In the genomic region with DNA sequence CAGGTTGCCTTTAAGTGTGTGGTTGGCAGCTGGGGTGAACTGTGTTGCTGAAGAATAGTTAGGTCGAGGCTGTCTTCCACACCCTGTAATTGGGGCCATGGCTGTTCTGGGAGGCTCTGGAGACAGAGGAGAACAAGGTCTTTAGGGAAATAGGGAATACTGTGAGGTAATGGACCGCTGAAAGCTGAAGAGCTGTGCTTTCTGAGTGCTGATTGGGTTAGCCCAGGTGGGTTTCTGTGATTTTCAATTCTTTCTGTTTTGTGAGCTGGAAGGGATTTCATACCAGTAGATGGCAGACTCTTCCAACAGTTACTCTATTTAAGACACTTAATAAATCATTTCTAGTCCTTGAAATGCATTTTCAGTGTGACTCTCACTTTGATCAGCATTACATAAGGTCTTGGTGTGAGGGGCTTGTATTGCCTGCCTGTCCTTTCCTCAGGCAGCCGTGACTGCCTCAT, we compare ENCODE assay signal across 15 mouse cellular contexts. TPM values are rescaled to one million over a fixed set of nuclear protein-coding genes. Genes with fewer than 3 reads are reported as not detected.
DNase-seq lines count a peak whose midpoint lies in the region; ATAC-seq lines count a peak whose summit lies in the region.
"Had no signal": no experiment of that assay in that cellular context is flagged by ENCODE, and none has a peak within 500 bp of the region (broad histone marks: within the 10 kb centered on the region; RNA-seq: fewer than 3 reads in every experiment).

No protein-coding gene starts in this region.

- ATAC-seq in forebrain, embryonic 15.5 days (replicated peaks): peak; percentile 57
- no peak for ATAC-seq in forebrain, embryonic 12.5 days (ENCODE audit: low FRiP score)
- ATAC-seq in midbrain, embryonic 13.5 days: peak; percentile 62; the same call in 1 of the 2 replicates
- ATAC-seq in midbrain, embryonic 11.5 days (ENCODE audit: low FRiP score): no peak
- peak; percentile 62 for ATAC-seq in hindbrain, embryonic 16.5 days
- ATAC-seq: liver, embryonic 12.5 days had no signal

- no peak overlapping the region for H3K4me2 ChIP-seq in forebrain, embryonic 15.5 days (replicated peaks)
- H3K4me2 ChIP-seq in forebrain, embryonic 12.5 days: no peak overlapping the region
- H3K4me2 ChIP-seq in midbrain, embryonic 13.5 days (replicated peaks): no peak overlapping the region
- no peak overlapping the region for H3K4me2 ChIP-seq in midbrain, embryonic 11.5 days
- no peak overlapping the region for H3K4me2 ChIP-seq in hindbrain, embryonic 16.5 days (ENCODE audit: low read length)
- H3K4me2 ChIP-seq: liver, embryonic 12.5 days; midbrain, embryonic 12.5 days had no signal

- no peaks in the 10 kb centered on the region for H3K27me3 ChIP-seq in forebrain, embryonic 15.5 days
- no peaks in the 10 kb centered on the region for H3K27me3 ChIP-seq in forebrain, embryonic 12.5 days
- no peaks in the 10 kb centered on the region for H3K27me3 ChIP-seq in midbrain, embryonic 13.5 days
- H3K27me3 ChIP-seq in midbrain, embryonic 11.5 days (ENCODE audit: control insufficient read depth, insufficient read depth, low read length): no peaks in the 10 kb centered on the region
- H3K27me3 ChIP-seq in hindbrain, embryonic 16.5 days (replicated peaks; ENCODE audit: control insufficient read depth, insufficient read depth, low read length): no peaks in the 10 kb centered on the region
- H3K27me3 ChIP-seq: CH12.LX; liver, embryonic 12.5 days; midbrain, embryonic 12.5 days had no signal

- 73% methylated on average over 3 of the region's 3 CpGs for WGBS in forebrain, embryonic 15.5 days
- 74% methylated on average over 3 of the region's 3 CpGs for WGBS in forebrain, embryonic 12.5 days
- WGBS in midbrain, embryonic 13.5 days: 76% methylated on average over 3 of the region's 3 CpGs
- 84% methylated on average over 3 of the region's 3 CpGs for WGBS in midbrain, embryonic 11.5 days
- 53% methylated on average over 3 of the region's 3 CpGs for WGBS in hindbrain, embryonic 16.5 days

- no peak for DNase-seq in midbrain, embryonic 11.5 days (ENCODE audit: low spot score, missing footprints)
- DNase-seq in retina, postnatal 1 day: peak; percentile 16
- no peak for DNase-seq in Muller cell, postnatal 12 days (ENCODE audit: inconsistent ontology term)
- no peak for DNase-seq in MN1 (ENCODE audit: low spot score)
- DNase-seq: heart, adult 18-20 months; kidney, postnatal 36 days; right cerebral cortex, postnatal 25 days; thymus, adult 2 months had no signal

- peaks cover 2% of the 10 kb centered on the region; the same call in 1 of the 2 replicates for H3K36me3 ChIP-seq in forebrain, embryonic 15.5 days
- H3K36me3 ChIP-seq in forebrain, embryonic 12.5 days (replicated peaks): peaks cover 7% of the 10 kb centered on the region; the same call in 1 of the 2 replicates
- H3K36me3 ChIP-seq in midbrain, embryonic 13.5 days: peaks cover 7% of the 10 kb centered on the region
- no peaks in the 10 kb centered on the region for H3K36me3 ChIP-seq in midbrain, embryonic 11.5 days (ENCODE audit: control insufficient read depth, insufficient read depth, low read length)
- H3K36me3 ChIP-seq in hindbrain, embryonic 16.5 days (ENCODE audit: control insufficient read depth, insufficient read depth, low read length): peaks cover 2% of the 10 kb centered on the region; the same call in 1 of the 2 replicates

- H3K27ac ChIP-seq in forebrain, embryonic 15.5 days (replicated peaks): no peak overlapping the region
- no peak overlapping the region for H3K27ac ChIP-seq in forebrain, embryonic 12.5 days
- no peak overlapping the region for H3K27ac ChIP-seq in midbrain, embryonic 13.5 days
- H3K27ac ChIP-seq in midbrain, embryonic 11.5 days (ENCODE audit: low read depth, low read length): no peak overlapping the region
- no peak overlapping the region for H3K27ac ChIP-seq in hindbrain, embryonic 16.5 days (ENCODE audit: low read depth, low read length)
- H3K27ac ChIP-seq: liver, embryonic 12.5 days; midbrain, embryonic 12.5 days had no signal

- H3K9me3 ChIP-seq in forebrain, embryonic 15.5 days: no peaks in the 10 kb centered on the region
- H3K9me3 ChIP-seq in forebrain, embryonic 12.5 days: no peaks in the 10 kb centered on the region
- H3K9me3 ChIP-seq in midbrain, embryonic 13.5 days: no peaks in the 10 kb centered on the region
- no peaks in the 10 kb centered on the region for H3K9me3 ChIP-seq in midbrain, embryonic 11.5 days (ENCODE audit: control insufficient read depth, low read length)
- no peaks in the 10 kb centered on the region for H3K9me3 ChIP-seq in hindbrain, embryonic 16.5 days (ENCODE audit: control insufficient read depth, low read length)
- H3K9me3 ChIP-seq: liver, embryonic 12.5 days; midbrain, embryonic 12.5 days had no signal

- H3K9ac ChIP-seq in forebrain, embryonic 15.5 days (replicated peaks): no peak overlapping the region
- H3K9ac ChIP-seq in forebrain, embryonic 12.5 days: no peak overlapping the region
- no peak overlapping the region for H3K9ac ChIP-seq in midbrain, embryonic 13.5 days (replicated peaks)
- H3K9ac ChIP-seq in midbrain, embryonic 11.5 days (ENCODE audit: low read length): no peak overlapping the region
- no peak overlapping the region for H3K9ac ChIP-seq in hindbrain, embryonic 16.5 days (ENCODE audit: low read depth, low read length)
- H3K9ac ChIP-seq: liver, embryonic 12.5 days; midbrain, embryonic 12.5 days had no signal

- H3K4me1 ChIP-seq in forebrain, embryonic 15.5 days: peaks cover 5% of the 10 kb centered on the region; the same call in 1 of the 2 replicates
- no peaks in the 10 kb centered on the region for H3K4me1 ChIP-seq in forebrain, embryonic 12.5 days
- H3K4me1 ChIP-seq in midbrain, embryonic 13.5 days (replicated peaks): no peaks in the 10 kb centered on the region
- H3K4me1 ChIP-seq in midbrain, embryonic 11.5 days (ENCODE audit: control insufficient read depth, insufficient read depth, low read length): no peaks in the 10 kb centered on the region
- H3K4me1 ChIP-seq in hindbrain, embryonic 16.5 days (ENCODE audit: control insufficient read depth, insufficient read depth, low read depth, low read length): no peaks in the 10 kb centered on the region
- H3K4me1 ChIP-seq: liver, embryonic 12.5 days; midbrain, embryonic 12.5 days had no signal

- no peak overlapping the region for H3K4me3 ChIP-seq in forebrain, embryonic 15.5 days
- H3K4me3 ChIP-seq in forebrain, embryonic 12.5 days (replicated peaks): no peak overlapping the region
- H3K4me3 ChIP-seq in midbrain, embryonic 13.5 days (replicated peaks): no peak overlapping the region
- H3K4me3 ChIP-seq in midbrain, embryonic 11.5 days (ENCODE audit: low read depth, low read length): no peak overlapping the region
- no peak overlapping the region for H3K4me3 ChIP-seq in hindbrain, embryonic 16.5 days (ENCODE audit: low read length)
- H3K4me3 ChIP-seq: liver, embryonic 12.5 days; midbrain, embryonic 12.5 days had no signal

RNA-seq across cellular contexts. Expression of gene Nbas, which starts 24.5 kb away (rescaled TPM):
- 11.3 and 11.8 TPM in 2 replicates for polyA plus RNA-seq in forebrain, embryonic 15.5 days (2015; fragmentation: Nextera tagmentation; extraction: Ambion mirVana)
- polyA plus RNA-seq in forebrain, embryonic 12.5 days (2016; fragmentation: Nextera tagmentation; extraction: Ambion mirVana): 14.4 and 17.0 TPM in 2 replicates
- 14.5 and 14.9 TPM in 2 replicates for polyA plus RNA-seq in midbrain, embryonic 13.5 days (2015; fragmentation: Nextera tagmentation; extraction: Ambion mirVana)
- polyA plus RNA-seq in midbrain, embryonic 11.5 days (2014; fragmentation: Nextera tagmentation; extraction: Ambion mirVana): 14.0 and 15.7 TPM in 2 replicates
- 14.4 and 17.5 TPM in 2 replicates for polyA plus RNA-seq in hindbrain, embryonic 16.5 days (2015; fragmentation: Nextera tagmentation; extraction: Ambion mirVana)

RNA-seq across cellular contexts. Expression of gene Ddx1, which starts 44.4 kb away (rescaled TPM):
- 147 and 153 TPM in 2 replicates for polyA plus RNA-seq in forebrain, embryonic 15.5 days (2015; fragmentation: Nextera tagmentation; extraction: Ambion mirVana)
- 165 and 166 TPM in 2 replicates for polyA plus RNA-seq in forebrain, embryonic 12.5 days (2016; fragmentation: Nextera tagmentation; extraction: Ambion mirVana)
- 129 and 136 TPM in 2 replicates for polyA plus RNA-seq in midbrain, embryonic 13.5 days (2015; fragmentation: Nextera tagmentation; extraction: Ambion mirVana)
- 197 and 215 TPM in 2 replicates for polyA plus RNA-seq in midbrain, embryonic 11.5 days (2014; fragmentation: Nextera tagmentation; extraction: Ambion mirVana)
- polyA plus RNA-seq in hindbrain, embryonic 16.5 days (2015; fragmentation: Nextera tagmentation; extraction: Ambion mirVana): 136 and 148 TPM in 2 replicates

Comparison
In these comparisons a context has a peak if more than half of its experiments do, and no peak if none do; other contexts are left out.
1. ATAC-seq: peak in forebrain, embryonic 15.5 days (single experiment), midbrain, embryonic 13.5 days (single experiment) and hindbrain, embryonic 16.5 days (single experiment); none in forebrain, embryonic 12.5 days (single experiment) and midbrain, embryonic 11.5 days (single experiment).